Mouse (Mus musculus): Measurements from ENCODE around the gene Shc4. TPM values are rescaled to one million over a fixed set of nuclear protein-coding genes. Genes with fewer than 3 reads are reported as not detected.

The Shc4 gene
- polyA plus RNA-seq, 1 experiment from 2014 or later = 2.3 TPM

- Histone ChIP-seq H3K27me3 (ENCODE audit: control insufficient read depth, insufficient read depth, low read length) (no peaks in the 10 kb centered on the region), H3K4me3 (ENCODE audit: low read depth, low read length) (no peak overlapping the region), H3K36me3 (ENCODE audit: control insufficient read depth, insufficient read depth, low read length) (peaks cover 17% of the 10 kb centered on the region), H3K4me2 (replicated peaks; ENCODE audit: low read depth, low read length) (no peak overlapping the region), H3K9me3 (ENCODE audit: control insufficient read depth, low read depth, low read length) (no peaks in the 10 kb centered on the region), H3K27ac (ENCODE audit: low read length) (no peak overlapping the region), H3K4me1 (ENCODE audit: control insufficient read depth, insufficient read depth, low read length) (peaks cover 12% of the 10 kb centered on the region; the same call in 1 of the 2 replicates), H3K9ac (replicated peaks; ENCODE audit: low read depth, low read length) (no peak overlapping the region)
- ATAC-seq (ENCODE audit: insufficient number of reproducible peaks, insufficient read depth, low FRiP score, low read depth) = no peak
- WGBS = 54% methylated on average over 25 of the region's 25 CpGs
These were observed 103.6 kb downstream of the Shc4 start for GRCm38 (mm10) chr2:125620213-125620907.

GRCm38 (mm10) chr2:125615858-125616424, 108.0 kb downstream of the Shc4 start:
- Histone ChIP-seq H3K4me3 (ENCODE audit: low read depth, low read length) (no peak overlapping the region), H3K27ac (ENCODE audit: low read length) (no peak overlapping the region), H3K27me3 (ENCODE audit: control insufficient read depth, insufficient read depth, low read length) (no peaks in the 10 kb centered on the region), H3K4me2 (replicated peaks; ENCODE audit: low read depth, low read length) (no peak overlapping the region), H3K36me3 (ENCODE audit: control insufficient read depth, insufficient read depth, low read length) (peaks cover 32% of the 10 kb centered on the region), H3K4me1 (ENCODE audit: control insufficient read depth, insufficient read depth, low read length) (no peaks in the 10 kb centered on the region), H3K9ac (replicated peaks; ENCODE audit: low read depth, low read length) (no peak overlapping the region), H3K9me3 (ENCODE audit: control insufficient read depth, low read depth, low read length) (no peaks in the 10 kb centered on the region)
- ATAC-seq (ENCODE audit: insufficient number of reproducible peaks, insufficient read depth, low FRiP score, low read depth) = no peak
- WGBS = 68% methylated on average over 8 of the region's 8 CpGs

- Histone ChIP-seq H3K27me3 (ENCODE audit: control insufficient read depth, insufficient read depth, low read length) (no peaks in the 10 kb centered on the region), H3K9ac (replicated peaks; ENCODE audit: low read depth, low read length) (no peak overlapping the region), H3K9me3 (ENCODE audit: control insufficient read depth, low read depth, low read length) (no peaks in the 10 kb centered on the region), H3K4me1 (ENCODE audit: control insufficient read depth, insufficient read depth, low read length) (no peaks in the 10 kb centered on the region), H3K27ac (ENCODE audit: low read length) (no peak overlapping the region), H3K4me2 (replicated peaks; ENCODE audit: low read depth, low read length) (no peak overlapping the region), H3K36me3 (ENCODE audit: control insufficient read depth, insufficient read depth, low read length) (peaks cover 35% of the 10 kb centered on the region), H3K4me3 (ENCODE audit: low read depth, low read length) (no peak overlapping the region)
- ATAC-seq (ENCODE audit: insufficient number of reproducible peaks, insufficient read depth, low FRiP score, low read depth) = no peak
- WGBS = 89% methylated on average over 7 of the region's 7 CpGs
These were observed 108.5 kb downstream of the Shc4 start for GRCm38 (mm10) chr2:125615440-125615839.

- WGBS = 62% methylated on average over 17 of the region's 17 CpGs
- H3K4me1 ChIP-seq (ENCODE audit: control insufficient read depth, insufficient read depth, low read length) = no peaks in the 10 kb centered on the region
- no peaks in the 10 kb centered on the region for H3K27me3 ChIP-seq (ENCODE audit: control insufficient read depth, insufficient read depth, low read length)
- no peak overlapping the region for H3K4me2 ChIP-seq (replicated peaks; ENCODE audit: low read depth, low read length)
- no peaks in the 10 kb centered on the region for H3K9me3 ChIP-seq (ENCODE audit: control insufficient read depth, low read depth, low read length)
- no peak overlapping the region for H3K9ac ChIP-seq (replicated peaks; ENCODE audit: low read depth, low read length)
- no peak overlapping the region for H3K4me3 ChIP-seq (ENCODE audit: low read depth, low read length)
- peaks cover 27% of the 10 kb centered on the region for H3K36me3 ChIP-seq (ENCODE audit: control insufficient read depth, insufficient read depth, low read length)
- H3K27ac ChIP-seq (ENCODE audit: low read length) = 0 out of 2 replicates have a peak overlapping the region, but pooled peaks have one; percentile 15
- no peak for ATAC-seq (ENCODE audit: insufficient number of reproducible peaks, insufficient read depth, low FRiP score, low read depth)
These were observed 117.6 kb downstream of the Shc4 start for GRCm38 (mm10) chr2:125606220-125606845.

GRCm38 (mm10) chr2:125604646-125605045, 119.3 kb downstream of the Shc4 start:
- Histone ChIP-seq H3K27me3 (ENCODE audit: control insufficient read depth, insufficient read depth, low read length) (no peaks in the 10 kb centered on the region), H3K4me1 (ENCODE audit: control insufficient read depth, insufficient read depth, low read length) (no peaks in the 10 kb centered on the region), H3K4me3 (ENCODE audit: low read depth, low read length) (no peak overlapping the region), H3K9me3 (ENCODE audit: control insufficient read depth, low read depth, low read length) (no peaks in the 10 kb centered on the region), H3K36me3 (ENCODE audit: control insufficient read depth, insufficient read depth, low read length) (peaks cover 35% of the 10 kb centered on the region), H3K27ac (ENCODE audit: low read length) (no peak overlapping the region), H3K4me2 (replicated peaks; ENCODE audit: low read depth, low read length) (no peak overlapping the region), H3K9ac (replicated peaks; ENCODE audit: low read depth, low read length) (no peak overlapping the region)
- ATAC-seq (ENCODE audit: insufficient number of reproducible peaks, insufficient read depth, low FRiP score, low read depth) = no peak
- 49% methylated on average over 7 of the region's 7 CpGs for WGBS

GRCm38 (mm10) chr2:125602970-125603369, 121.0 kb downstream of the Shc4 start:
- Histone ChIP-seq H3K27ac (ENCODE audit: low read length) (no peak overlapping the region), H3K9ac (replicated peaks; ENCODE audit: low read depth, low read length) (no peak overlapping the region), H3K27me3 (ENCODE audit: control insufficient read depth, insufficient read depth, low read length) (no peaks in the 10 kb centered on the region), H3K9me3 (ENCODE audit: control insufficient read depth, low read depth, low read length) (no peaks in the 10 kb centered on the region), H3K4me2 (replicated peaks; ENCODE audit: low read depth, low read length) (no peak overlapping the region), H3K4me3 (ENCODE audit: low read depth, low read length) (no peak overlapping the region), H3K36me3 (ENCODE audit: control insufficient read depth, insufficient read depth, low read length) (peaks cover 35% of the 10 kb centered on the region), H3K4me1 (ENCODE audit: control insufficient read depth, insufficient read depth, low read length) (no peaks in the 10 kb centered on the region)
- ATAC-seq (ENCODE audit: insufficient number of reproducible peaks, insufficient read depth, low FRiP score, low read depth) = no peak
- 95% methylated on average over 3 of the region's 3 CpGs for WGBS

GRCm38 (mm10) chr2:125598958-125599357, 125.0 kb downstream of the Shc4 start:
- H3K9ac ChIP-seq (replicated peaks; ENCODE audit: low read depth, low read length) = no peak overlapping the region
- no peak for ATAC-seq (ENCODE audit: insufficient number of reproducible peaks, insufficient read depth, low FRiP score, low read depth)
- 83% methylated on average over 4 of the region's 4 CpGs for WGBS
- H3K4me3 ChIP-seq (ENCODE audit: low read depth, low read length) = no peak overlapping the region
- H3K36me3 ChIP-seq (ENCODE audit: control insufficient read depth, insufficient read depth, low read length) = peaks cover 34% of the 10 kb centered on the region
- H3K9me3 ChIP-seq (ENCODE audit: control insufficient read depth, low read depth, low read length) = no peaks in the 10 kb centered on the region
- no peak overlapping the region for H3K27ac ChIP-seq (ENCODE audit: low read length)
- H3K27me3 ChIP-seq (ENCODE audit: control insufficient read depth, insufficient read depth, low read length) = no peaks in the 10 kb centered on the region
- no peak overlapping the region for H3K4me2 ChIP-seq (replicated peaks; ENCODE audit: low read depth, low read length)
- no peaks in the 10 kb centered on the region for H3K4me1 ChIP-seq (ENCODE audit: control insufficient read depth, insufficient read depth, low read length)

GRCm38 (mm10) chr2:125598251-125598650, 125.7 kb downstream of the Shc4 start:
- no peak overlapping the region for H3K9ac ChIP-seq (replicated peaks; ENCODE audit: low read depth, low read length)
- H3K9me3 ChIP-seq (ENCODE audit: control insufficient read depth, low read depth, low read length) = no peaks in the 10 kb centered on the region
- H3K4me3 ChIP-seq (ENCODE audit: low read depth, low read length) = no peak overlapping the region
- peaks cover 40% of the 10 kb centered on the region for H3K36me3 ChIP-seq (ENCODE audit: control insufficient read depth, insufficient read depth, low read length)
- WGBS = 75% methylated on average over 6 of the region's 6 CpGs
- no peak for ATAC-seq (ENCODE audit: insufficient number of reproducible peaks, insufficient read depth, low FRiP score, low read depth)
- no peaks in the 10 kb centered on the region for H3K27me3 ChIP-seq (ENCODE audit: control insufficient read depth, insufficient read depth, low read length)
- H3K27ac ChIP-seq (ENCODE audit: low read length) = no peak overlapping the region
- no peak overlapping the region for H3K4me2 ChIP-seq (replicated peaks; ENCODE audit: low read depth, low read length)
- H3K4me1 ChIP-seq (ENCODE audit: control insufficient read depth, insufficient read depth, low read length) = no peaks in the 10 kb centered on the region

All from stomach, embryonic 14.5 days (tissue).